Comparison of ENCODE assay signal across 12 mouse cellular contexts in genomic region chr11:117736037-117736689, GRCm38 (mm10). TPM values are rescaled to one million over a fixed set of nuclear protein-coding genes. Genes with fewer than 3 reads are reported as not detected.
DNase-seq lines count a peak whose midpoint lies in the region; ATAC-seq and TF ChIP-seq lines count a peak whose summit lies in the region.
"Had no signal": no experiment of that assay in that cellular context is flagged by ENCODE, and none has a peak within 500 bp of the region (broad histone marks: within the 10 kb centered on the region; RNA-seq: fewer than 3 reads in every experiment).

No protein-coding gene starts in this region.

- no peak overlapping the region for H3K4me2 ChIP-seq in kidney, embryonic 14.5 days (replicated peaks; ENCODE audit: low read depth, low read length)
- H3K4me2 ChIP-seq: embryonic facial prominence, embryonic 12.5 days; liver, embryonic 13.5 days had no signal

- no peak overlapping the region for H3K9ac ChIP-seq in kidney, embryonic 14.5 days (ENCODE audit: low read depth, low read length)
- H3K9ac ChIP-seq: embryonic facial prominence, embryonic 12.5 days; liver, embryonic 13.5 days had no signal

- H3K9me3 ChIP-seq in kidney, embryonic 14.5 days (ENCODE audit: control insufficient read depth, low read length) = no peaks in the 10 kb centered on the region
- H3K9me3 ChIP-seq: embryonic facial prominence, embryonic 12.5 days; liver, embryonic 13.5 days had no signal

- whole genome bisulfite sequencing in kidney, embryonic 14.5 days = 63% methylated on average over 5 of the region's 5 CpGs

- H3K4me1 ChIP-seq in kidney, embryonic 14.5 days (ENCODE audit: control insufficient read depth, insufficient read depth, low read length) = no peaks in the 10 kb centered on the region
- H3K4me1 ChIP-seq: embryonic facial prominence, embryonic 12.5 days; liver, embryonic 13.5 days had no signal

- 0 out of 2 replicates have a peak, but pooled peaks have one; percentile 16 for ATAC-seq in kidney, embryonic 14.5 days (ENCODE audit: low FRiP score, low TSS enrichment)
- ATAC-seq: activated CD4-positive, CD25-positive, alpha-beta regulatory T cell, adult 4 months had no signal

- H3K27me3 ChIP-seq in kidney, embryonic 14.5 days (ENCODE audit: control insufficient read depth, insufficient read depth, low read length) = no peaks in the 10 kb centered on the region
- H3K27me3 ChIP-seq: embryonic facial prominence, embryonic 12.5 days; liver, embryonic 13.5 days had no signal

- intact Hi-C loops in gastrocnemius, adult 2 months (cut with DNase I) = no loop called here
- intact Hi-C loops in left cerebral cortex, postnatal 36 days (cut with DNase I) = no loop called here

- H3K36me3 ChIP-seq in kidney, embryonic 14.5 days (ENCODE audit: control insufficient read depth, insufficient read depth, low read length) = peaks cover 60% of the 10 kb centered on the region

- no peak for TF ChIP-seq CTCF in gastrocnemius, adult 2 months (IDR thresholded peaks at IDR 0.05)

- DNase-seq in gastrocnemius, adult 2 months = no peak
- DNase-seq in gastrocnemius, postnatal 4 days (ENCODE audit: low spot score in 2 of 2) = no peak
- DNase-seq in 416B (ENCODE audit: low read depth) = peak; percentile 36
- DNase-seq in cerebellum, adult 8-10 months = peak; percentile 50
- no peak for DNase-seq in left cerebral cortex, postnatal 36 days (ENCODE audit: low spot score in 2 of 2)
- no peak for DNase-seq in adrenal gland, postnatal 36 days
- DNase-seq in natural killer cell, adult 2 months (ENCODE audit: low spot score in 2 of 2) = no peak
- DNase-seq: heart, postnatal 14 days; liver, embryonic 13.5 days had no signal

- H3K27ac ChIP-seq in gastrocnemius, adult 2 months = peak overlapping the region; percentile 53; the same call in 1 of the 2 replicates
- H3K27ac ChIP-seq in kidney, embryonic 14.5 days (ENCODE audit: low read depth, low read length) = no peak overlapping the region
- H3K27ac ChIP-seq: embryonic facial prominence, embryonic 12.5 days; liver, embryonic 13.5 days had no signal

- H3K4me3 ChIP-seq in gastrocnemius, adult 2 months = no peak overlapping the region
- H3K4me3 ChIP-seq in kidney, embryonic 14.5 days (ENCODE audit: low read length) = no peak overlapping the region
- H3K4me3 ChIP-seq: embryonic facial prominence, embryonic 12.5 days; liver, embryonic 13.5 days had no signal

RNA-seq across cellular contexts. Expression of gene Tmc8, which starts 45.7 kb away (rescaled TPM):
- 1 to 10 TPM; 1.0 TPM for total RNA-seq in gastrocnemius, adult 2 months (2021)
- 1 to 10 TPM; 1.8 to 2.0 TPM for total RNA-seq in gastrocnemius, postnatal 4 days (2021)
- 1.3 and 3.4 TPM in 2 replicates for polyA plus RNA-seq in kidney, embryonic 14.5 days (2014; fragmentation: Nextera tagmentation; extraction: Ambion mirVana)
- under 1 TPM; 0.62 to 0.68 TPM for total RNA-seq in left cerebral cortex, postnatal 36 days (2021)
- total RNA-seq in adrenal gland, postnatal 36 days (2021) = 1 to 10 TPM; 3.9 to 6.0 TPM

RNA-seq across cellular contexts. Expression of gene Tmc6, which starts 45.8 kb away (rescaled TPM):
- 1 to 10 TPM; 4.3 to 4.5 TPM for total RNA-seq in gastrocnemius, adult 2 months (2021)
- total RNA-seq in gastrocnemius, postnatal 4 days (2021) = 10 to 100 TPM; 17.9 to 25.2 TPM
- 22.6 and 27.2 TPM in 2 replicates for polyA plus RNA-seq in kidney, embryonic 14.5 days (2014; fragmentation: Nextera tagmentation; extraction: Ambion mirVana)
- 1 to 10 TPM; 4.5 to 8.9 TPM for total RNA-seq in left cerebral cortex, postnatal 36 days (2021)
- total RNA-seq in adrenal gland, postnatal 36 days (2021) = 10 to 100 TPM; 25.4 to 31.3 TPM

Comparison
In these comparisons a context has a peak if more than half of its experiments do, and no peak if none do; other contexts are left out.
1. DNase-seq: peak in 416B (single experiment) and cerebellum, adult 8-10 months (single experiment); none in gastrocnemius, adult 2 months (single experiment), gastrocnemius, postnatal 4 days (0 of 2), left cerebral cortex, postnatal 36 days (0 of 2), adrenal gland, postnatal 36 days (0 of 2) and natural killer cell, adult 2 months (0 of 2).